ENCODE assay signal across 21 mouse cellular contexts in genomic region chr7:111319917-111320316, GRCm38 (mm10).
DNase-seq lines count a peak whose midpoint lies in the region; ATAC-seq and TF ChIP-seq lines count a peak whose summit lies in the region.
"Had no signal": no experiment of that assay in that cellular context is flagged by ENCODE, and none has a peak within 500 bp of the region (broad histone marks: within the 10 kb centered on the region; RNA-seq: fewer than 3 reads in every experiment).

No protein-coding gene starts in this region.

- DNase-seq in frontal cortex, postnatal 14 days (ENCODE audit: low spot score in 2 of 2): no peak
- DNase-seq in left cerebral cortex, adult 2 months (ENCODE audit: extremely low spot score in 1 of 2, low spot score in 2 of 2): no peak
- DNase-seq in left cerebral cortex, postnatal 14 days (ENCODE audit: low spot score in 2 of 2): no peak
- DNase-seq in brain, adult 2 months (ENCODE audit: low read depth, low spot score): peak; percentile 68
- no peak for DNase-seq in ovary, adult 18-20 months (ENCODE audit: low spot score)
- DNase-seq: adrenal gland, adult 2 months; adrenal gland, postnatal 10 days; adrenal gland, postnatal 25 days; B cell, adult 2 months; cerebellum, adult 11-12 months; cerebellum, adult 2 months; cerebellum, adult 9-10 months; cerebellum, postnatal 10 days; cerebellum, postnatal 25 days; forebrain, postnatal 0 days had no signal

- no peak for TF ChIP-seq CTCF in left cerebral cortex, adult 2 months (IDR thresholded peaks at IDR 0.05)

- ATAC-seq in frontal cortex, adult (ENCODE audit: low TSS enrichment): peak; percentile 73
- ATAC-seq: CD4-positive, CD25-positive, alpha-beta regulatory T cell, adult 4 months; forebrain, embryonic 13.5 days; forebrain, embryonic 15.5 days; forebrain, postnatal 0 days had no signal

- intact Hi-C loops in left cerebral cortex, adult 2 months (cut with DNase I): loop anchor here (5.0 kb wide), 2 partner anchors 42 to 77 kb away; no protein-coding TSS in a partner anchor
- intact Hi-C loops in left cerebral cortex, postnatal 14 days (cut with DNase I): loop anchor here (5.0 to 10.0 kb wide), 2 partner anchors 42 to 75 kb away; no protein-coding TSS in a partner anchor

- no peak overlapping the region for H3K4me3 ChIP-seq in left cerebral cortex, adult 2 months
- H3K4me3 ChIP-seq: embryonic facial prominence, embryonic 10.5 days; embryonic facial prominence, embryonic 12.5 days; forebrain, embryonic 13.5 days; forebrain, embryonic 15.5 days had no signal

- peak overlapping the region; percentile 25; the same call in 1 of the 2 replicates for H3K27ac ChIP-seq in left cerebral cortex, adult 2 months
- H3K27ac ChIP-seq: embryonic facial prominence, embryonic 10.5 days; embryonic facial prominence, embryonic 12.5 days; forebrain, embryonic 13.5 days; forebrain, embryonic 15.5 days had no signal
